ENCODE assay signal across 20 mouse cellular contexts in genomic region chr16:38032644-38033043, GRCm38 (mm10). TPM values are rescaled to one million over a fixed set of nuclear protein-coding genes. Genes with fewer than 3 reads are reported as not detected.
DNase-seq lines count a peak whose midpoint lies in the region; ATAC-seq and TF ChIP-seq lines count a peak whose summit lies in the region.
"Had no signal": no experiment of that assay in that cellular context is flagged by ENCODE, and none has a peak within 500 bp of the region (broad histone marks: within the 10 kb centered on the region; RNA-seq: fewer than 3 reads in every experiment).

No protein-coding gene starts in this region.

- no peaks in the 10 kb centered on the region for H3K4me1 ChIP-seq in lung, postnatal 0 days (ENCODE audit: insufficient read depth, low read depth, low read length)
- H3K4me1 ChIP-seq in lung, adult 2 months (ENCODE audit: control insufficient read depth, insufficient read depth, low read length): 0 out of 2 replicates have a peak, but pooled peaks cover 3% of the 10 kb centered on the region
- H3K4me1 ChIP-seq in hindbrain, embryonic 10.5 days (replicated peaks): no peaks in the 10 kb centered on the region
- H3K4me1 ChIP-seq: forebrain, embryonic 10.5 days; hindbrain, embryonic 15.5 days; limb, embryonic 13.5 days; liver, embryonic 12.5 days; midbrain, embryonic 12.5 days; neural tube, embryonic 15.5 days; stomach, embryonic 15.5 days had no signal

- no peak overlapping the region for H3K4me3 ChIP-seq in lung, postnatal 0 days (ENCODE audit: low read depth, low read length)
- H3K4me3 ChIP-seq in lung, adult 2 months (replicated peaks; ENCODE audit: extremely low read depth, low read depth, low read length): no peak overlapping the region
- H3K4me3 ChIP-seq in hindbrain, embryonic 10.5 days: no peak overlapping the region
- H3K4me3 ChIP-seq: forebrain, embryonic 10.5 days; hindbrain, embryonic 15.5 days; limb, embryonic 13.5 days; liver, embryonic 12.5 days; midbrain, embryonic 12.5 days; neural tube, embryonic 15.5 days; stomach, embryonic 15.5 days had no signal

- no peak for TF ChIP-seq EP300 in lung, postnatal 0 days (IDR thresholded peaks at IDR 0.05)

- H3K36me3 ChIP-seq in lung, postnatal 0 days (ENCODE audit: insufficient read depth, low read length): no peaks in the 10 kb centered on the region
- no peaks in the 10 kb centered on the region for H3K36me3 ChIP-seq in hindbrain, embryonic 10.5 days
- H3K36me3 ChIP-seq: forebrain, embryonic 10.5 days; hindbrain, embryonic 15.5 days; limb, embryonic 13.5 days; liver, embryonic 12.5 days; midbrain, embryonic 12.5 days; neural tube, embryonic 15.5 days; stomach, embryonic 15.5 days had no signal

- no peak overlapping the region for H3K27ac ChIP-seq in lung, postnatal 0 days (ENCODE audit: low read length)
- H3K27ac ChIP-seq in hindbrain, embryonic 10.5 days: no peak overlapping the region
- H3K27ac ChIP-seq: forebrain, embryonic 10.5 days; hindbrain, embryonic 15.5 days; limb, embryonic 13.5 days; liver, embryonic 12.5 days; midbrain, embryonic 12.5 days; neural tube, embryonic 15.5 days; stomach, embryonic 15.5 days had no signal

- DNase-seq in kidney, adult 18-20 months: peak; percentile 18
- no peak for DNase-seq in kidney, postnatal 10 days
- no peak for DNase-seq in lung, postnatal 0 days (ENCODE audit: low spot score)
- no peak for DNase-seq in lung, adult 2 months
- peak; percentile 51 for DNase-seq in ZHBTc4 (ENCODE audit: low read depth, low spot score)
- peak; percentile 7 for DNase-seq in kidney, postnatal 14 days
- DNase-seq in cerebellum, adult 8-10 months: no peak
- DNase-seq in hindbrain, embryonic 10.5 days (ENCODE audit: low spot score): no peak
- DNase-seq: adrenal gland, postnatal 25 days; cerebellum, adult 9-11 months; heart, postnatal 4 days; layer of hippocampus, postnatal 36 days had no signal

- no peak for TF ChIP-seq POLR2A in lung, adult 2 months (IDR thresholded peaks at IDR 0.05; ENCODE audit: borderline replicate concordance, extremely low read depth, low read depth, low read length)

- H3K4me2 ChIP-seq in lung, postnatal 0 days (replicated peaks; ENCODE audit: low read depth, low read length): no peak overlapping the region
- H3K4me2 ChIP-seq: hindbrain, embryonic 15.5 days; limb, embryonic 13.5 days; liver, embryonic 12.5 days; midbrain, embryonic 12.5 days; neural tube, embryonic 15.5 days; stomach, embryonic 15.5 days had no signal

- no peak for TF ChIP-seq CTCF in lung, postnatal 0 days (IDR thresholded peaks at IDR 0.05)
- no peak for TF ChIP-seq CTCF in lung, adult 2 months (IDR thresholded peaks at IDR 0.05; ENCODE audit: insufficient read depth, low read length)

- 59% methylated on average over 9 of the region's 9 CpGs for WGBS in lung, postnatal 0 days
- 49% methylated on average over 9 of the region's 9 CpGs for WGBS in lung, adult 2 months
- 92% methylated on average over 9 of the region's 9 CpGs for WGBS in hindbrain, embryonic 10.5 days

- H3K9ac ChIP-seq in lung, postnatal 0 days (replicated peaks; ENCODE audit: low read depth): no peak overlapping the region
- H3K9ac ChIP-seq: hindbrain, embryonic 15.5 days; limb, embryonic 13.5 days; liver, embryonic 12.5 days; midbrain, embryonic 12.5 days; neural tube, embryonic 15.5 days; stomach, embryonic 15.5 days had no signal

- no peaks in the 10 kb centered on the region for H3K9me3 ChIP-seq in lung, postnatal 0 days (ENCODE audit: low read length)
- H3K9me3 ChIP-seq in hindbrain, embryonic 10.5 days: no peaks in the 10 kb centered on the region
- H3K9me3 ChIP-seq: forebrain, embryonic 10.5 days; hindbrain, embryonic 15.5 days; limb, embryonic 13.5 days; liver, embryonic 12.5 days; midbrain, embryonic 12.5 days; neural tube, embryonic 15.5 days; stomach, embryonic 15.5 days had no signal

- peak; percentile 30; the same call in 1 of the 2 replicates for ATAC-seq in lung, postnatal 0 days
- ATAC-seq: forebrain, embryonic 16.5 days; liver, embryonic 12.5 days had no signal

- H3K27me3 ChIP-seq in lung, postnatal 0 days (replicated peaks; ENCODE audit: insufficient read depth, low read length): no peaks in the 10 kb centered on the region
- no peaks in the 10 kb centered on the region for H3K27me3 ChIP-seq in hindbrain, embryonic 10.5 days (ENCODE audit: insufficient read depth, poor library complexity, severe bottlenecking)
- H3K27me3 ChIP-seq: hindbrain, embryonic 15.5 days; limb, embryonic 13.5 days; liver, embryonic 12.5 days; midbrain, embryonic 12.5 days; neural tube, embryonic 15.5 days; stomach, embryonic 15.5 days had no signal

RNA-seq across cellular contexts. Expression of gene Gsk3b, which starts 56.2 kb away (rescaled TPM):
- 43.0 and 51.0 TPM in 2 replicates for polyA plus RNA-seq in lung, postnatal 0 days (2015; fragmentation: Nextera tagmentation; extraction: Ambion mirVana)
- 18.6 and 20.8 TPM in 2 replicates for polyA plus RNA-seq in lung, adult 2 months (2012; rRNA removed)
- 73.9 and 84.1 TPM in 2 replicates for polyA plus RNA-seq in hindbrain, embryonic 10.5 days (2016; fragmentation: Nextera tagmentation; extraction: Ambion mirVana)

Comparison
In these comparisons a context has a peak if more than half of its experiments do, and no peak if none do; other contexts are left out.
1. DNase-seq: peak in kidney, adult 18-20 months (single experiment), ZHBTc4 (single experiment) and kidney, postnatal 14 days (single experiment); none in kidney, postnatal 10 days (single experiment), lung, postnatal 0 days (single experiment), lung, adult 2 months (single experiment), cerebellum, adult 8-10 months (single experiment) and hindbrain, embryonic 10.5 days (single experiment).